Mouse (Mus musculus): ENCODE measurements at regions not wholly inside any gene's neighbourhood (a gene's known extent, or its start where the extent isn't known, plus 50 kb on each side); places are given as distances from the start of the nearest gene placed in this dataset.

- no peak overlapping the region for H3K4me2 ChIP-seq (replicated peaks; ENCODE audit: low read depth)
- H3K4me1 ChIP-seq (replicated peaks; ENCODE audit: control insufficient read depth, insufficient read depth, low read length) = no peaks in the 10 kb centered on the region
- ATAC-seq = no peak
- no peaks in the 10 kb centered on the region for H3K27me3 ChIP-seq (replicated peaks; ENCODE audit: control insufficient read depth, insufficient read depth, low read length)
- TF ChIP-seq CTCF (IDR thresholded peaks at IDR 0.05; ENCODE audit: low read depth) = no peak
- no peaks in the 10 kb centered on the region for H3K9me3 ChIP-seq (ENCODE audit: control insufficient read depth)
- 59% methylated on average over 3 of the region's 3 CpGs for WGBS
- H3K4me3 ChIP-seq (ENCODE audit: low read depth, low read length) = no peak overlapping the region
- no peak overlapping the region for H3K9ac ChIP-seq (ENCODE audit: low read depth, low read length)
- no peaks in the 10 kb centered on the region for H3K36me3 ChIP-seq (ENCODE audit: control insufficient read depth, insufficient read depth)
- no peak overlapping the region for H3K27ac ChIP-seq (ENCODE audit: low read depth, low read length)
Observed at GRCm38 (mm10) chr2:43469893-43470292, 85.2 kb upstream of the Kynu start.

- H3K4me2 ChIP-seq (replicated peaks; ENCODE audit: low read depth) = no peak overlapping the region
- no peak overlapping the region for H3K27ac ChIP-seq (ENCODE audit: low read depth, low read length)
- H3K4me3 ChIP-seq (ENCODE audit: low read depth, low read length) = no peak overlapping the region
- no peak for ATAC-seq
- H3K9ac ChIP-seq (ENCODE audit: low read depth, low read length) = no peak overlapping the region
- H3K4me1 ChIP-seq (replicated peaks; ENCODE audit: control insufficient read depth, insufficient read depth, low read length) = no peaks in the 10 kb centered on the region
- no peaks in the 10 kb centered on the region for H3K36me3 ChIP-seq (ENCODE audit: control insufficient read depth, insufficient read depth)
- no peaks in the 10 kb centered on the region for H3K27me3 ChIP-seq (replicated peaks; ENCODE audit: control insufficient read depth, insufficient read depth, low read length)
- no peaks in the 10 kb centered on the region for H3K9me3 ChIP-seq (ENCODE audit: control insufficient read depth)
- no peak for TF ChIP-seq CTCF (IDR thresholded peaks at IDR 0.05; ENCODE audit: low read depth)
Observed at GRCm38 (mm10) chr2:43478494-43478893, 76.6 kb upstream of the Kynu start.

- H3K36me3 ChIP-seq (ENCODE audit: control insufficient read depth, insufficient read depth) = no peaks in the 10 kb centered on the region
Observed at GRCm38 (mm10) chr2:43479871-43480270, 75.3 kb upstream of the Kynu start.

More at GRCm38 (mm10) chr2:43479871-43480270, 75.3 kb upstream of the Kynu start:
- Histone ChIP-seq H3K9me3 (ENCODE audit: control insufficient read depth) (no peaks in the 10 kb centered on the region), H3K4me1 (replicated peaks; ENCODE audit: control insufficient read depth, insufficient read depth, low read length) (no peaks in the 10 kb centered on the region), H3K4me2 (replicated peaks; ENCODE audit: low read depth) (no peak overlapping the region), H3K4me3 (ENCODE audit: low read depth, low read length) (no peak overlapping the region), H3K27me3 (replicated peaks; ENCODE audit: control insufficient read depth, insufficient read depth, low read length) (no peaks in the 10 kb centered on the region), H3K9ac (ENCODE audit: low read depth, low read length) (no peak overlapping the region), H3K27ac (ENCODE audit: low read depth, low read length) (no peak overlapping the region)
- no peak for TF ChIP-seq CTCF (IDR thresholded peaks at IDR 0.05; ENCODE audit: low read depth)
- 20% methylated on average over 1 of the region's 1 CpGs for WGBS
- ATAC-seq = no peak
